In genomic region chr16:35457488-35457887, GRCm38 (mm10) we compare ENCODE assay signal across 21 mouse cellular contexts. TPM values are rescaled to one million over a fixed set of nuclear protein-coding genes. Genes with fewer than 3 reads are reported as not detected.
DNase-seq lines count a peak whose midpoint lies in the region; ATAC-seq and TF ChIP-seq lines count a peak whose summit lies in the region.
"Had no signal": no experiment of that assay in that cellular context is flagged by ENCODE, and none has a peak within 500 bp of the region (broad histone marks: within the 10 kb centered on the region; RNA-seq: fewer than 3 reads in every experiment).

No protein-coding gene starts in this region.

- H3K27ac ChIP-seq in intestine, embryonic 15.5 days, result no peak overlapping the region
- no peak overlapping the region for H3K27ac ChIP-seq in intestine, postnatal 0 days (ENCODE audit: low read depth, low read length)
- H3K27ac ChIP-seq: forebrain, embryonic 10.5 days; hindbrain, embryonic 13.5 days; limb, embryonic 13.5 days; liver, embryonic 14.5 days; midbrain, embryonic 13.5 days had no signal

- peak; percentile 45; the same call in 1 of the 2 replicates for ATAC-seq in intestine, embryonic 15.5 days
- no peak for ATAC-seq in intestine, postnatal 0 days
- ATAC-seq: forebrain, embryonic 16.5 days; midbrain, embryonic 13.5 days; Patski had no signal

- H3K4me3 ChIP-seq in intestine, embryonic 15.5 days (replicated peaks), result no peak overlapping the region
- no peak overlapping the region for H3K4me3 ChIP-seq in intestine, postnatal 0 days (ENCODE audit: low read depth, low read length)
- H3K4me3 ChIP-seq: forebrain, embryonic 10.5 days; hindbrain, embryonic 13.5 days; limb, embryonic 13.5 days; midbrain, embryonic 13.5 days had no signal

- H3K4me2 ChIP-seq in intestine, embryonic 15.5 days (replicated peaks), result no peak overlapping the region
- H3K4me2 ChIP-seq in intestine, postnatal 0 days (replicated peaks; ENCODE audit: low read depth), result no peak overlapping the region
- H3K4me2 ChIP-seq: hindbrain, embryonic 13.5 days; limb, embryonic 13.5 days; lung, embryonic 14.5 days; midbrain, embryonic 13.5 days had no signal

- no peaks in the 10 kb centered on the region for H3K27me3 ChIP-seq in intestine, embryonic 15.5 days (replicated peaks)
- H3K27me3 ChIP-seq in intestine, postnatal 0 days (replicated peaks; ENCODE audit: control insufficient read depth, insufficient read depth, low read length), result no peaks in the 10 kb centered on the region
- H3K27me3 ChIP-seq: hindbrain, embryonic 13.5 days; limb, embryonic 13.5 days; midbrain, embryonic 13.5 days; Patski had no signal

- TF ChIP-seq CTCF in intestine, postnatal 0 days (IDR thresholded peaks at IDR 0.05; ENCODE audit: low read depth), result no peak

- no peaks in the 10 kb centered on the region for H3K9me3 ChIP-seq in intestine, embryonic 15.5 days
- H3K9me3 ChIP-seq in intestine, postnatal 0 days (ENCODE audit: control insufficient read depth), result no peaks in the 10 kb centered on the region
- H3K9me3 ChIP-seq: forebrain, embryonic 10.5 days; G1E; hindbrain, embryonic 13.5 days; limb, embryonic 13.5 days; midbrain, embryonic 13.5 days had no signal

- 70% methylated on average over 8 of the region's 8 CpGs for whole genome bisulfite sequencing in intestine, embryonic 15.5 days
- 80% methylated on average over 8 of the region's 8 CpGs for WGBS in intestine, postnatal 0 days

- peak; percentile 38 to 46 for DNase-seq in cerebellum, postnatal 10 days
- no peak for DNase-seq in cerebellum, postnatal 4 days (ENCODE audit: low spot score in 2 of 2)
- peak; percentile 19 for DNase-seq in right cerebral cortex, postnatal 25 days
- no peak for DNase-seq in right cerebral cortex, postnatal 36 days (ENCODE audit: low spot score in 2 of 2)
- no peak for DNase-seq in spleen, adult 12 weeks (ENCODE audit: low spot score)
- DNase-seq: adrenal gland, adult 2 months; B cell, adult 2 months; kidney, postnatal 4 days; lung, embryonic 14.5 days; thymus, adult 18-20 months; thymus, postnatal 36 days had no signal

- peaks cover 2% of the 10 kb centered on the region; the same call in 1 of the 2 replicates for H3K36me3 ChIP-seq in intestine, embryonic 15.5 days
- peaks cover 10% of the 10 kb centered on the region; the same call in 1 of the 2 replicates for H3K36me3 ChIP-seq in intestine, postnatal 0 days (ENCODE audit: control insufficient read depth, insufficient read depth)
- H3K36me3 ChIP-seq: G1E had no signal

- no peaks in the 10 kb centered on the region for H3K4me1 ChIP-seq in intestine, embryonic 15.5 days (replicated peaks)
- H3K4me1 ChIP-seq in intestine, postnatal 0 days (replicated peaks; ENCODE audit: control insufficient read depth, insufficient read depth, low read length), result no peaks in the 10 kb centered on the region
- H3K4me1 ChIP-seq: limb, embryonic 13.5 days had no signal

- H3K9ac ChIP-seq in intestine, embryonic 15.5 days, result no peak overlapping the region
- H3K9ac ChIP-seq in intestine, postnatal 0 days (ENCODE audit: low read depth, low read length), result no peak overlapping the region
- H3K9ac ChIP-seq: limb, embryonic 13.5 days; liver, embryonic 14.5 days; lung, embryonic 14.5 days; midbrain, embryonic 13.5 days had no signal

RNA-seq across cellular contexts. Expression of gene Pdia5, which starts 33.2 kb away (rescaled TPM):
- 50.1 and 59.3 TPM in 2 replicates for polyA plus RNA-seq in intestine, embryonic 15.5 days (2015; fragmentation: Nextera tagmentation; extraction: Ambion mirVana)
- 19.6 and 24.4 TPM in 2 replicates for polyA plus RNA-seq in intestine, postnatal 0 days (2015; fragmentation: Nextera tagmentation; extraction: Ambion mirVana)
- polyA plus RNA-seq: G1E had no signal

Comparison
In these comparisons a context has a peak if more than half of its experiments do, and no peak if none do; other contexts are left out.
1. DNase-seq: peak in cerebellum, postnatal 10 days (2 of 2) and right cerebral cortex, postnatal 25 days (single experiment); none in cerebellum, postnatal 4 days (0 of 2), right cerebral cortex, postnatal 36 days (0 of 2) and spleen, adult 12 weeks (single experiment).